Mouse (Mus musculus) ES-E14 (cell line): ENCODE measurements at regions not wholly inside any gene's neighbourhood (a gene's known extent, or its start where the extent isn't known, plus 50 kb on each side); places are given as distances from the start of the nearest gene placed in this dataset.

Experiments
- CHD2 ChIP-seq: IDR thresholded peaks from 2 replicates; pipeline ENCODE4 v1.6.1; 2014; ENCODE audit warnings: mild to moderate bottlenecking, low read depth, low read length, inconsistent platforms
- HCFC1 ChIP-seq: IDR thresholded peaks from 2 replicates; pipeline ENCODE4 v1.6.1; 2012; ENCODE audit warnings: low read length, inconsistent platforms, borderline replicate concordance; ENCODE audit not compliant: insufficient read depth
- ZC3H11A ChIP-seq: IDR thresholded peaks from 2 replicates; pipeline ENCODE4 v1.6.1; 2012; ENCODE audit warnings: low read depth, mild to moderate bottlenecking, inconsistent platforms, low read length, borderline replicate concordance
- ZNF384 ChIP-seq: IDR thresholded peaks from 2 replicates; pipeline ENCODE4 v1.6.1; 2012; ENCODE audit warnings: low read depth, low read length, inconsistent platforms

DNA sequence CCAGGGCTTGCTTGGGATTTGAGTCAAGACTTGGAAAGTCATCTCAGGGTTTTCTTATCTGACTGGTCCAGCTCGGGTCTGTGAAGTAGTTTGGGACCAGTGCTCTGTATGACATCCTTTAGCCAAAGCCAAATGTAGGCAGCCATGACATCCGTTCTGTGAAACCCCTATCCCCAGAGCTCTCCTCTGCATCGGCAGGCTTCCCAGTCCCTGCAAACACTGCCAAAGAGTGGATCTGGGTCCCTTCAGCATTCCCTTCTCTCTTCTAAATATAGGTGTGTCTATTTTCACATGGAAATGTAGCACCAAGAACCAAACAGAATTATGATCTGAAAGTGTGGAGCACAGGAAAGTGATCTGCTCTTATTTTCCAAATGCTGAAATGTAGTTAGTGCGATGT lies 302.1 kb upstream of the Rora start:
- TF ChIP-seq ZC3H11A = no peak
- TF ChIP-seq HCFC1 = no peak
- TF ChIP-seq ZNF384 = no peak
- TF ChIP-seq CHD2 = no peak
